Mouse (Mus musculus): ENCODE results near the gene Adamts18. TPM values are rescaled to one million over a fixed set of nuclear protein-coding genes. Genes with fewer than 3 reads are reported as not detected.
A peak's percentile ranks its signal among the peaks of the same experiment; 100 is the strongest.

Adamts18 gene
- polyA plus RNA-seq, 1 experiment from 2014 or later, result 2.8 TPM

DNA sequence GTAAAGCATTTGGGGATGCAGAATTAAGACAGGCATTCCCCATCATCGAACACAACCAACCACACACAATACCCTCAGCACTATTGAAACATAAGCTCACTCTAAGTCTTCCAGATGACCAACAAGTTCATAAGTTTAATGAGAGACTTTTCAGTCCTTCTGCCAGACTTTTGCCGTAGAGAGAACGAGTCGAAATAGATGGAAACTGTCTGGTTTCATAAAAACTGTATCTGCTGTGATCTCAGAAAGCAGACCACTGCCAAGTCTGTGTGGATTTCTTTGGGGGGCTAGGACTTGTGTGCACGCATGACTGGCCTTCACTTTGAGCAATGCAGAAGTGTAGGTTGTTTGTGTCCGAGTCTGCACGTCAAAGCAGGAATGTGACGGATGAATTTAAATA lies 123.2 kb downstream of the Adamts18 start:
- Histone ChIP-seq H3K4me1 (replicated peaks) (no peaks in the 10 kb centered on the region), H3K4me2 (no peak overlapping the region), H3K27ac (replicated peaks) (no peak overlapping the region), H3K9ac (no peak overlapping the region), H3K27me3 (no peaks in the 10 kb centered on the region), H3K4me3 (no peak overlapping the region), H3K36me3 (no peaks in the 10 kb centered on the region), H3K9me3 (no peaks in the 10 kb centered on the region)
- no peak for ATAC-seq (ENCODE audit: low FRiP score, low read depth)
- WGBS, result 70% methylated on average over 8 of the region's 8 CpGs

DNA sequence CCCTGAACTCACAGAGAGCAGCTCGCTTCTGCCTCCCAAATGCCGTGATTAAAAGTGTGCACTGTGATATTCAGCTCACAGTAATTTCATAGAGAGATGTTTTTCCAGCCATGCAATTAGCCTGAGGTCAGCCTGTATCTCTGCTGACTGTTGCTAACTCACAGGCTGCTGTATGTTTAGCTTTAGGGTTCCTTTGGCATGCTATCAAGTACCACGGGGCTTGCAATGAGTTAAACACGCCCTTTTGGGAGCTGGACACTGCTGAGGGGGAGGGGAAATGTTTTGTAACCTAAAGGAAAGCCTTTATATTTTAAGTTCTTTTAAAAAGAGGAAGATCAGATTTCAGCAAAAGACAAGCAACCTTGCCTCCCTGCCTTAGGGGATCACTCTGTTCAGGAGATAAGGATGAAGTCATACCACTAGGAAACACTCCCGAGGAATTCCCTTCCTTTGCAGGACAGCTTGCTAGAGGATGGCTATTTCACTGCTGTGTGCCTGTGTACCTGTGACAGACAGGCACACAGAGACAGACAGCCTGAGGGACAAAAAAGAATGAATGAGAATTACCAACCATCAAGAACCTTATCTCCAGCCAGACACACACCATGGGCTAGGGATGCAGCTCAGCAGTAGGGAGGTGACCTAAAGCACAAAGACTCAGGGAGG lies 124.5 kb downstream of the Adamts18 start:
- Histone ChIP-seq H3K4me3 (no peak overlapping the region), H3K4me1 (replicated peaks) (no peaks in the 10 kb centered on the region), H3K9ac (no peak overlapping the region), H3K9me3 (no peaks in the 10 kb centered on the region), H3K36me3 (no peaks in the 10 kb centered on the region), H3K27ac (replicated peaks) (no peak overlapping the region), H3K27me3 (no peaks in the 10 kb centered on the region), H3K4me2 (no peak overlapping the region)
- WGBS, result 59% methylated on average over 5 of the region's 5 CpGs
- no peak for ATAC-seq (ENCODE audit: low FRiP score, low read depth)

DNA sequence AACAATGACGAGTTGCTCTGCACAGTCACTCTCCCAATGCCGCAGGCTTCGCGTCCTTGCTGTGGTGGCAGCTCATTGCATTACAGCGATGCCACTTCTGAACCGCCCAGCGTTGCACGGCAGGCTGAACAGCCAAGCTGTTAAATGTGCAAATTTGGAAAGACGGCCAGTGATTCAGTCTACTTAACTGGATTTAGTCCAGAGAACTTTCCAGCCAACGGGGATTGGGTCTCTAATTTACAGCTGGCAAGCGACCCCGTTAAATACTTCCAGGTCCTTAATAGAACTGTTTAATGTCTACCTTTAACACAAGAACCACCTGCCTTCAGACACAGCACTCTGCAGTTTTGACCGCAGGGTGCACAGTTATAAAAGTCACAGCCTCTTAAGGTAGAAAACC lies 127.1 kb downstream of the Adamts18 start:
- ATAC-seq (ENCODE audit: low FRiP score, low read depth), result no peak
- no peaks in the 10 kb centered on the region for H3K36me3 ChIP-seq
- H3K4me2 ChIP-seq, result no peak overlapping the region
- H3K27me3 ChIP-seq, result no peaks in the 10 kb centered on the region
- no peak overlapping the region for H3K9ac ChIP-seq
- no peaks in the 10 kb centered on the region for H3K4me1 ChIP-seq (replicated peaks)
- no peak overlapping the region for H3K27ac ChIP-seq (replicated peaks)
- no peak overlapping the region for H3K4me3 ChIP-seq
- 73% methylated on average over 13 of the region's 13 CpGs for WGBS
- no peaks in the 10 kb centered on the region for H3K9me3 ChIP-seq

DNA sequence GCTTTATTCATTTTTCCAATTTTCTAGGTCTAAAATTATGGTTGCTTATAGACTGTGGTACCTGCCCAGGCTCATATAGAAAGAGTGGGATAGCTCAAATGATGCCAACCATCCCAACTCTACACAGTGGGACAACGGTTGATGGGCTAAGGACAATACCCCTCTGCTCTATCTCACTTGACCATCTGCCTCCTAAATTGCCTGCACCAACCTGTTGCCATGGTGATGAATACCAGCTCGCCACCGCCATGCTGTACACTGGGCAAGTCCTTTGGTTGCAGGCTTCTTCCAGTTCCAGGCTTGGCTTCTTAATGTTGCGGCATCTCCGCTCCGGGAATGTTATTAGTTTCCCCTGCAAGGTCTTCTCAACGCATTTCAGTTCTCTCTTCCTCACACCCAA lies 143.6 kb downstream of the Adamts18 start:
- 30% methylated on average over 7 of the region's 7 CpGs for WGBS
- Histone ChIP-seq H3K9me3 (no peaks in the 10 kb centered on the region), H3K4me2 (no peak overlapping the region), H3K4me3 (no peak overlapping the region), H3K27ac (replicated peaks) (no peak overlapping the region), H3K4me1 (replicated peaks) (no peaks in the 10 kb centered on the region), H3K27me3 (no peaks in the 10 kb centered on the region), H3K36me3 (no peaks in the 10 kb centered on the region), H3K9ac (no peak overlapping the region)
- no peak for ATAC-seq (ENCODE audit: low FRiP score, low read depth)

DNA sequence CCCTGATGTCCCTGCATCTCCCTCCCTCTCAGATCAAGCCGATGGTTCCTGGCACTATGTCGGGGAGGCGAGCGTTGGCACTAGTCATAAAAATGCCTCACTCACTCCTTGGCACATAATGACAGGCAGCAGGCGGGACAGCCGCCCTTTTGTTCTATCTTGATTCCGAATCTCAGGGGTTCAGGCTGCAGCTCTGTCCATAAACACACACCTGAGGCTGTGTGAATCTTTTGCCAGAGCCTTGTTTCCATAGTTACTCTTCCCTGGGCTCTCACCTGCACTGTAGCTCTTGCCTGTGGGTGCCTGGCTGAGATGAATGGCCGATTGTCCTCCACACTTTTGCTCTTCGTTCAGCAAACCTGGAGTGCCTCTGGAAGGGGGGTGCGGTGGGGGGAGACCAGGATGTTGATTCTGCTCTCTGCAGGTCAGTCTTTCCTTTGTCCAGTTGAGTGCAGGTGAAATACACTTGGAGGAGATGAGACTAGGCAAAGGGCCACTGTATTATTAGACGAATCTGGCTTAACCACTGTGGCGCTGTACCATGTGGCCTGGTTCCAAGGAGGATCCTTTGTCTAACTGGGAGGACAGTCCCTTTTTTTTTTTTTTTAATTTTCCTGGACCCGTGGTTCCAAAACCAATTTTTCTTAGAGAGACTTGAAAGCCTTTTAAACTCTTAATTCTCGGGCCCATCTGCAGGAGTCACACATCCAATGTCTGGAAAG lies 156.8 kb downstream of the Adamts18 start:
- Histone ChIP-seq H3K9ac (no peak overlapping the region), H3K27ac (replicated peaks) (peak overlapping the region; percentile 53), H3K36me3 (no peaks in the 10 kb centered on the region), H3K4me1 (replicated peaks) (peaks cover 11% of the 10 kb centered on the region), H3K4me2 (no peak overlapping the region), H3K4me3 (no peak overlapping the region), H3K27me3 (no peaks in the 10 kb centered on the region), H3K9me3 (no peaks in the 10 kb centered on the region)
- peak; percentile 72 for ATAC-seq (ENCODE audit: low FRiP score, low read depth)
- WGBS, result 50% methylated on average over 14 of the region's 14 CpGs

DNA sequence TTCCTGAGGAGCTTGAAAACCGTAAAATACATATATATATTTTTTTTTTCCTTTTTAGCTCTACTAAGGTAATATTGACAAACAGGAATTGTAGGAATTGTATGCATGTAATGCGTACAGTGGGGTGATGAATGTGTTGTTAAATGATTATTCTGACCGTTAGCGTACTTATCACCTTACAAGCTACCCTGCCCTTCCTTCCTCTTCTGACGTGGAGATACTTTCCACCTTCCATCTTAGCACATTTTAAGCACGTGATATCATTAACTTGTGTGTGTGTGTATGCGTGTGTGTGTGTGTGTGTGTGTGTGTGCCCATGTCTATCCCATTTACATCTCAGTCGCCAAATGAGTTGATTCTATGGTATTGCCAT lies 160.0 kb downstream of the Adamts18 start:
- Histone ChIP-seq H3K27me3 (no peaks in the 10 kb centered on the region), H3K9me3 (0 out of 2 replicates have a peak, but pooled peaks cover 3% of the 10 kb centered on the region), H3K36me3 (no peaks in the 10 kb centered on the region), H3K27ac (replicated peaks) (no peak overlapping the region), H3K4me1 (replicated peaks) (peaks cover 11% of the 10 kb centered on the region), H3K9ac (no peak overlapping the region), H3K4me2 (no peak overlapping the region), H3K4me3 (no peak overlapping the region)
- no peak for ATAC-seq (ENCODE audit: low FRiP score, low read depth)
- WGBS, result 82% methylated on average over 8 of the region's 8 CpGs

DNA sequence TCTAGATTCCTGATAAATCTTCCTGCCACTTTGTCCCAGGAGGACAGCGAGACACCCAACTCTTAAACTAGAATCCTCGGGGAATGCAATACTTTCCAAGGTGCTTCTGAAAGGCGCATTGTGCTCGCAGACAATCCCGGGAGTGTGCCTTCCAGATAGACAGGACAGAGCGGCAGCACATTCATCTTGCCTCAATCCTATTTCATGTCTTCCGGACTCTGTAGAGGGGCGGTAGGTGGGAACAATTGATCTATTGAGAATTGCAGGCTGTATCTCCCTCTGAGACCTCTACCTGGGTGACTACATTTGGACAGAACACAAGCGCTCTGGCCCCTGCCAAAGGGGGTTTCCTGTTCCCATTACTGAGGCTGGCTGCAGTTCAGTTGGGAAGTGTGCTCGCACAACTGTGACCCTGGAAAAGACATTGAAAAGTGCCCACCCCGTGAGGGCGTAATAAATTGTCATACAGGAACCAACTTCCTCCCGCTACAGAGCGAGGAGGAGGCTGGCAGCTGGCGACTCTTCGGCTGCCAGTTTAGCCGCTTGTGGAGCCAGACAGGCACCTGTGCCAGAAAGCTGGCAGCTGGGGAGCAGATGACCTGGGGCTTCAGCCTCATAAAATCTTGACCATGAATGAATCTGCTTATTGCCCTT lies 160.5 kb downstream of the Adamts18 start:
- peak; percentile 54 for ATAC-seq (ENCODE audit: low FRiP score, low read depth)

DNA sequence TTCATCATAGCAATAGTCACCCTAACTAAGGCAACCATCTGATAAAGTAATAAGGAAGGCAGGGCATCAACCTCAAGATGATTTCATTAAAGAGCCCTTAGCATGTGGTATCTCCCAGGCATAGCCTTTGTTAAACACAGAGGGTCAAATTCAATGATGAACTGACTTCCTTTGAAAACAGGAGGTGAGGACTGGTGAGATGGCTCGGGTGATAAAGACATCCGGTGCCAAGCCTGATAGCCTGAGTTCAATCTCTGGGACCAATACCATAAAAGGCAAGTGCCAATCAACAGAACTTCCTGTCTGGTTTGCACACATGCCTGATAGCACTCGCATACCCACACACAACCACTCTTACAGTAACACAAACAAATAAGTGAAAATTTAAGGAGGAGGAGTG lies 169.2 kb downstream of the Adamts18 start:
- Histone ChIP-seq H3K27ac (replicated peaks) (no peak overlapping the region), H3K4me1 (replicated peaks) (no peaks in the 10 kb centered on the region), H3K4me2 (no peak overlapping the region), H3K9me3 (0 out of 2 replicates have a peak, but pooled peaks cover 2% of the 10 kb centered on the region), H3K36me3 (no peaks in the 10 kb centered on the region), H3K27me3 (no peaks in the 10 kb centered on the region), H3K4me3 (no peak overlapping the region), H3K9ac (no peak overlapping the region)
- 80% methylated on average over 3 of the region's 3 CpGs for WGBS
- ATAC-seq (ENCODE audit: low FRiP score, low read depth), result no peak

More for the DNA sequence above, 160.5 kb downstream of the Adamts18 start:
- 67% methylated on average over 17 of the region's 17 CpGs for WGBS
- Histone ChIP-seq H3K4me2 (no peak overlapping the region), H3K36me3 (no peaks in the 10 kb centered on the region), H3K9me3 (0 out of 2 replicates have a peak, but pooled peaks cover 3% of the 10 kb centered on the region), H3K9ac (no peak overlapping the region), H3K4me1 (replicated peaks) (peaks cover 11% of the 10 kb centered on the region), H3K4me3 (no peak overlapping the region), H3K27ac (replicated peaks) (no peak overlapping the region), H3K27me3 (no peaks in the 10 kb centered on the region)

DNA sequence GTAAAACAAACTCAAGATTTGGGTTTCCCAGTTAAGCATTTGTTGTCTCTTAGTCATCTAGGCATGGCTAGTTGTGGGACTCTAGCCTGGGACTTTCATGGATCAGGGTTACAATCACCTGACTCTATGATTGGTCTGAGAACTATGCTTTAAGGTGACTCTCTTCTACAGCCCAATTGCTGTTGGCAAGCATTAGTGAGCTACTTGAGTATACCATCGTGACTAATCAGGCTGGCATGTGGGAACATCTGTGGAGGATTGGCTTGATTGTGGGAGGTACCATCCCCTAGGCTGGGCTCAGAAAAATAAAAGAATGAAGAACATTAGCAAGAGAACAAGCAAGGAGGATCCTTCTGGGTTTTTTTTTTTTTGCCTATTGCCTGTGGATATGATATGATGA lies 171.7 kb downstream of the Adamts18 start:
- H3K9ac ChIP-seq, result no peak overlapping the region
- no peak overlapping the region for H3K27ac ChIP-seq (replicated peaks)
- ATAC-seq (ENCODE audit: low FRiP score, low read depth), result no peak
- no peaks in the 10 kb centered on the region for H3K27me3 ChIP-seq
- 93% methylated on average over 1 of the region's 1 CpGs for WGBS
- H3K4me1 ChIP-seq (replicated peaks), result no peaks in the 10 kb centered on the region
- no peak overlapping the region for H3K4me2 ChIP-seq
- no peak overlapping the region for H3K4me3 ChIP-seq
- H3K36me3 ChIP-seq, result no peaks in the 10 kb centered on the region
- H3K9me3 ChIP-seq, result no peaks in the 10 kb centered on the region

DNA sequence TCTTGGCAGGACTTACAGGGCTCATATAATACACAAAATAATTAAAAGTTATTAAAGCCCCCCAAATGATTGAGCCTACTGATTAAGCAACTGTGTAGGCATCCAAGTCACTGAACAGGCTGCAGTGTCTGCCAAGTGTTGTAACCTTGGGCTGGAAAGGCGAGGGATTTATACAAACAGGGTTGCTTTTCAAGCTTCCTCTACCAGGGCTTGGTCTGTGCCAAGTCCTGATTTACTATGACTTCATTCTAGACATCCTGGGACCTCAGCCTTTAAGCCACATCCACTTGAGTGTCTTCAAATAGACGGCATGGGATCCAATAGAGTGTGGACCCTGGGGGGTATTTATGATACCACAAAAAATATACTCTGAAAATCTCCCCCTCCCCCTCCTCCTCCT lies 173.3 kb downstream of the Adamts18 start:
- Histone ChIP-seq H3K27me3 (no peaks in the 10 kb centered on the region), H3K27ac (replicated peaks) (no peak overlapping the region), H3K9ac (no peak overlapping the region), H3K4me3 (no peak overlapping the region), H3K36me3 (no peaks in the 10 kb centered on the region), H3K9me3 (no peaks in the 10 kb centered on the region), H3K4me1 (replicated peaks) (no peaks in the 10 kb centered on the region), H3K4me2 (no peak overlapping the region)
- ATAC-seq (ENCODE audit: low FRiP score, low read depth), result no peak
- WGBS, result 70% methylated on average over 2 of the region's 2 CpGs

DNA sequence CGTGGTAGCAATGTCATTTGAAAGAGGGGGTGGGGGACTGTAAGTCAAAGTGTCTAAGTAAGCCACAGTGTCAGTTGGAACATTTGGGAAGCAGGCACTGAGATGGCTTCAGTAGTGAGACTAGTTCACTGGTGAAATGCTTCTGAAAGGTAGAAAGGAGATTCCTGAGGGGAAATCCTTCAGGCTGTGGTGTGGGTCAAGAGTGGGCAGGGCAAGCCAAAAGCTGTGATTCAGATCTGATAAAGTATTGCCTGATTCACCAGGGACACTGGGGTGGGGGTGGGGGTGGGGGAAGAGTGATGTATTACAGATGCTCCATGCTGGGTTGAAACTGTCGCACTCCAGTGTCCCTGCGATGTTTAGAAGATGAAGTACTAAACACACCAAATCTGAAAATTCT lies 173.9 kb downstream of the Adamts18 start:
- Histone ChIP-seq H3K9ac (no peak overlapping the region), H3K9me3 (no peaks in the 10 kb centered on the region), H3K36me3 (no peaks in the 10 kb centered on the region), H3K4me2 (no peak overlapping the region), H3K27ac (replicated peaks) (no peak overlapping the region), H3K4me1 (replicated peaks) (no peaks in the 10 kb centered on the region), H3K4me3 (no peak overlapping the region), H3K27me3 (no peaks in the 10 kb centered on the region)
- no peak for ATAC-seq (ENCODE audit: low FRiP score, low read depth)
- WGBS, result 87% methylated on average over 3 of the region's 3 CpGs

DNA sequence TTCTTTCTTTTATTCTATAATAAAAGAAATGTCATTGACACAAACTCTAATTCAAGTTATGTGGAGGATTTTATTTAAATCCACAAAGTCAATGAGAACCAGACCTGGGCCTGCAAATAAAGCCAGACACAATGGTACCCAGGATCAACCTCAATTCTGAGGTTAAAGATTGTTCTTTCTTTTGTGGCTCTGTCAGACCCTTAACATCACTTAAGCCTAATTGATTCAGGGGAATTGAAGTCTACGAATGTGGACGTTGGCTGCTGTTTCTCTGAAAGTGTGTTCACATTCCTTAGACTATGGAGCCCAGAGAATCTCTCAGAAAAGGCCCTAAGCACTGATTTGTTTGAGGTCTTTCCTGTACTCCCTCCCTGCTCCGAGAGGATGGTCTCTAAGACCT lies 175.2 kb downstream of the Adamts18 start:
- no peaks in the 10 kb centered on the region for H3K4me1 ChIP-seq (replicated peaks)

More for the DNA sequence above, 175.2 kb downstream of the Adamts18 start:
- H3K27ac ChIP-seq (replicated peaks), result 0 out of 2 replicates have a peak overlapping the region, but pooled peaks have one; percentile 15
- H3K4me2 ChIP-seq, result no peak overlapping the region
- no peak for ATAC-seq (ENCODE audit: low FRiP score, low read depth)
- H3K4me3 ChIP-seq, result no peak overlapping the region
- H3K9ac ChIP-seq, result no peak overlapping the region
- H3K27me3 ChIP-seq, result no peaks in the 10 kb centered on the region
- WGBS, result 44% methylated on average over 3 of the region's 3 CpGs
- no peaks in the 10 kb centered on the region for H3K9me3 ChIP-seq
- no peaks in the 10 kb centered on the region for H3K36me3 ChIP-seq

Data from hindbrain, embryonic 15.5 days (tissue).